Mouse (Mus musculus): Measurements from ENCODE around the gene Rgs9. TPM values are rescaled to one million over a fixed set of nuclear protein-coding genes. Genes with fewer than 3 reads are reported as not detected.
"Not testable (repeated sequence)": the region's sequence is repeated elsewhere in the genome, so short reads cannot be mapped to it uniquely, and the experiment has no call there.

The Rgs9 gene
- total RNA-seq, 2 experiments from 2014 or later, result 30.8 to 65.3 TPM

DNA sequence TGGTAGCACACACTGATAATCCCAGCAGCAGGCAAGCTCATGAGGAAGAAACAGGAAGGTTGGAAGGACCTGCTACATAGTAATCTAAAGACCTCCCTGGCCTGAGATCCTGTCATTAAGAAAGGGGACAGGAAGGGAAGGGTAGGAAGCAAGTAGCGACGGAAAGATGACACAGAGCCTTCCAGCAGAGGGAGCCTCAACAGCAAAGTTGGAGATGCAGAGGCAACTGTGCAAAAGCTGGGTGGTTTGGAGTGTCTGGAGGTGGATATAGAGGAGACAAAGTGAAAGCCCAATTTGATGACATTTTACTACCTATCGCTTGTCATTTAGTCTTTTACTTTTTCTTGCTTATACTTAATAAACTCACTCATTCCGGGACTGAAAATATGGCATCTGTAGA is 19.0 kb upstream of the Rgs9 start:
- intact Hi-C loops (cut with DNase I), result loop anchor here (5.0 to 10.0 kb wide), 3 partner anchors 105 to 548 kb away; partner anchors contain the start of gene Wipi1
- peak; percentile 24 to 35 for DNase-seq (ENCODE audit: low spot score in 2 of 2)

DNA sequence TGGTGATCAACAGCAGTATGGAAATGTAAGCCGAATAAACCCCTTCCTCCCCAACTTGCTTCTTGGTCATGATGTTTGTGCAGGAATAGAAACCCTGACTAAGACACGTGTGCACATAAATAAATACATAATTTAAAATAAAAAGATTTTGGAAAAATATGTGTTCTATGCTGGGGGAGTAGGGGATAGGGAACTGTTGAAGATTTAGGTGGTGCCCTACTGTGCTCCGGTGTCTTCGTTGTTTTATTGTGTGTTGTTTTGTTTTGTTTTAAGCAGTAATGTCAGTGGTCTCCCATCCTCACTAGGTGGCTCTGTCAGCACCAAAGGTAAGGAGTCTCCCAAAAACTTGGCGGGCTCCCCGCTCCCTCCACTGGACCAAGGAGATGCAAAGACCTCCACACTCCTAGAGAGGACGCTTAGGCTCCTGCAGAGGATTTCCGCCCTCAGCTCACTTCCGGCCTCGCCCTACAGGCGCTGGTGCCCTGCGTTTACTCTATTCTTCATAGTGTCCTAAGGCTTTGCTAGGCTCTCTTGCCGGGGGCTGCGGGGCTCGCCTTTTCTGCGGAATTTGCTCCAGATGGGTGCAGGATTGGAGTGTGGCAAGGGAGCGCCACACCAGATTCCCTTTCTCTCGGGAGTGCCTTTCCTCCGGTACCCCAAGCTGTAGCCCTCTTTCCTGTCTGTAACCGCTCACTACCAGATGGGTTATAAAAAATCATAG is 14.1 kb upstream of the Rgs9 start:
- intact Hi-C loops (cut with DNase I), result loop anchor here (10.0 kb wide), 2 partner anchors 303 to 553 kb away; partner anchors contain the start of gene Wipi1
- peak; percentile 78 to 80 for DNase-seq (ENCODE audit: low spot score in 2 of 2)

DNA sequence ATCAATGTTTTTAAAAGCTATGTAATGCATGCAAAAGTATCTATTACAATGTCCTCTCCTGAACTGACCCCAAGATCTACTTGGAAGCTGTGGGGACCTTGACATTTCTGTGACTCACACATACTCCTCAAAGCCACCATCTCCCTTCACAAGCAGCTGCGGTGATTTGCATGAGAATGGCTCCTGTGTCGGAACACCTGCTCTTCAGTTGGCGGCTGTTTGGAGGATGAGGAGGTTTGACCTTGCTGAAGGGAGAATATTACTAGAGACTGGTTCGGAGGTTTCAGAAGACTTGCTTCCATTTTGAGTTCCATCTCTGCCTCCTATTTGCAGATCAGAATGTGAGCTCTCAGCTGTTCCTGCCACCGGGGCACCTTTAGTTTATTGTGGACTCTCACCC is 7.8 kb upstream of the Rgs9 start:
- DNase-seq (ENCODE audit: low spot score in 2 of 2), result no peak
- intact Hi-C loops (cut with DNase I), result no loop called here

DNA sequence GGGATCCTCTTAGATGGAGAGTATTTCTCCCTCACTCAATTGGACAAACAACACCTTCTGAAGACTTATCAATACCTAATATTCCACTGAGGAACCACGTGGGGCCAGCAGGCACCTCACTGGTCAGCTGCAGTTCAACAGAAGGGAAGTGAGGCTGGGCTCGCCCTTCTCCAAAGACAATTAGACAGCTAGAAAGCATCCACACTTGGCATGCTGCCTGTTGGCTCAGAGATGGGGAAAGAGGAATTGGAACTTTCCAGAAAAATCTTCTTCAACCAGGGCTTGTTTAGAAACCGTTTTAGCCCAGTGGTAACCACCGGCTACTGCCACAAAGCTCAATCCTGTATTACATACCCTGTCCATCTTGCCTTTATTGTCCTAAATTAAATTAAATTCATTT is 4.4 kb upstream of the Rgs9 start:
- intact Hi-C loops (cut with DNase I), result no loop called here
- DNase-seq (ENCODE audit: low spot score in 2 of 2), result no peak

DNA sequence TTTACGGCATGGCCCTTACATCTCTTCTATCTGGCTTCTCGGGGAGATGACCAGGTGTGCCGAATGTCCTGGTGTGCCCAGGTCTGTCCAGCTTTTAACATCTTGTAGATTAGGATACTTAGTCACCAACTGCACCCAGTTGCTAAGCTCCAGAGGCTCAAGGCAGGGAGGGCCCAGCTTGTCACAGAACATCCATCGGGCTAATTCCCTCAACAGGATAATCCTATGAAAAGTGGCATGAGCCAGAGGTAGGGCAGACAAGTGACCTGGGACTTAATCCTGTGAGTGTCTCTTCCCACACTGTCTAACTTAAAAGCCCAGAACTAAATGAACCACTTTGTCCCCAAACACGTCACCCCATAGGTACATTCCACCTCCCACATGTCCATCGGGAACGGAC is 898 bp downstream of the Rgs9 start:
- intact Hi-C loops (cut with DNase I), result loop anchor here (5.0 kb wide), 1 partner anchor 35 kb away; no protein-coding TSS in a partner anchor
- no peak for DNase-seq (ENCODE audit: low spot score in 2 of 2)

DNA sequence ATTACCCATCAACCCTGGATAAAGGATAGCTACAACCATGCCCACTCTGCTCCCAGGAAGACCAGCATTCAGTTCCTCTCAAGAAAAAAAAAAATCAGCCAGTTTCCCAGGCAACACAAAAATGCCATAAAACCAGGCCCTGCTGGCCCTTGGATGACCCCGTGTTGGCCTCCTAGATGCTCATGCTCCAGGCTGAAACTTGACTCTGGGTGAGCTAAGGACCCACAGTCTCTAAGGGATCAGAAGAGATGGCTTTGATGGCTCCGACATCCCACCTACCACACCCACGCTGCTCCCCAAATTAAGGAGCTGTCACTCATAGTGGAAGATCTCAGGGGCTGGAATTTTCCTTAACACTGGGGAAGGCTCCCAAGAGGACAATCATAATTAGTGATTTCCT is 5.9 kb downstream of the Rgs9 start:
- intact Hi-C loops (cut with DNase I), result no loop called here
- no peak for DNase-seq (ENCODE audit: low spot score in 2 of 2)

DNA sequence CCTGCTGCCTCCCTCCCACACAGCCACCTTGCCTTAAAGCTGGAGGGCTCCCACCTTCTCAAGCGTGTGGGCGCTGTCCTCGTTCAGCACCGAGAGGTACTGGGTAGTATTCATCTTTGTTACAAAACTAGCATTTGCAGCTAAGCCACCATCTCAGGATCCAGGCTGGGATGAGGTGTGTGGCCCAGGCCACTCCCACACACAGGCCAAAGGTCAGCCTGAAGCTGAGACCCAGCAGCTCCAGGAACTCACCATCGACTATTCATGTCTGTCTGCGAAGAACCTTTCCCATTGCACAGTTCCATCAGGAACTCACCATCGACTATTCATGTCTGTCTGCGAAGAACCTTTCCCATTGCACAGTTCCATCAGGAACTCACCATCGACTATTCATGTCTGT is 8.6 kb downstream of the Rgs9 start:
- intact Hi-C loops (cut with DNase I); DNase-seq (ENCODE audit: low spot score in 2 of 2): not testable (repeated sequence)

DNA sequence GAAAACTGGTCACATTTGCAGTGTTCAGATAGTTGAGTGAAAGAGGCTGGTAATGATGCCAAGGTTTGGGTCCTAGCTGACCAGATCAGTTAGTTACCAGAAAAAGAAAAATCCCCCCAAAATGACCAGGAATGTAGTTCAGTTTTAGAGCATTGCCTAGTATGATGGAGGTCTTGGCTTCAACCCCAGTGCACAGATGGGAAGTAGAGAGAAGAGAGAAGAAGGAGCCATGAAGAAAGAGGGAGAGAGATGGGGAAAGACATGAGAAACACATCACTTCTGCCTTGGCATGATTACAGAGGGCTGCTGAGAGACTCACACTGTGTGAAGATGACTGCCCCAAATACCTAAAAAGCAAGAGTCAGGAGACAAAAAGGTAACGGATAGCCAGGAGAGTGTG is 13.1 kb downstream of the Rgs9 start:
- no peak for DNase-seq (ENCODE audit: low spot score in 2 of 2)
- intact Hi-C loops (cut with DNase I), result no loop called here

DNA sequence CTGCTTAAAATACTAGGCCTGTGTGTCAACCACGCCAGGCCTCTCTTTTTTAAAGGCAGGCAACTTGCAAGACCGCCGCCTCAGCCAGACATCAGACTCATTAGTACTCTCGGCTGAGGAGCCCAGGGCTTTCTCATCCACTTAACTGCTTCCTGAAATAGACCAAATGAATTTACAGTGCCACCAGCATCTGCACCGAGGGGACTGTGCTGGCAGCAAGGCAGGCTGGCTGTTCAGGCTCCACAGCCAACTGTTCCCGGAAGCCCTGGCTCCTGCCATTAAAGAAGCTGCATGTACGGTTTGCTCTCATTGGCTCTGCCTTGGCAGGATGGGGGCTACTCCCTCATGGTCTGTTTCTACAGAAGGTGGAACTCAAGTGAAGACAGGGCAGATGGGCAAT is 19.7 kb downstream of the Rgs9 start:
- DNase-seq (ENCODE audit: low spot score in 2 of 2), result no peak
- intact Hi-C loops (cut with DNase I), result no loop called here

DNA sequence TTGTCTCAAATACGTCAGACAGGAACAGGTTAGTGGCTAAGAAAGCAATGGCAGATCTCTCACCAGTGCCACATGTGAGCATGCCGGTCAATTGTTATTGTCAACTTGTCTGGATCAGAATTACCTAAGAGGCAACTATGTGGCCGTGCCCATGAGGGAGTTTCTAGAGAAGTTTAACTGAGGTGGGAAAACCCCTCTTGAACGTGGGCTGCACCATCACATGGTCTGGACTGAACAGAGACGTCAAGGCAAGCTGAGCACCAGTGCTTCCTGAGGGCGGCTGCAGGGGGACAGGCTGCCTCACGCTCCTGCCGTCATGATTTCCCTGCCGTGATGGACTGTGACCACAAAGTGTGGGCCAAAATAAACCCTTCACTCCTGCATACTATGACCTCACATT is 26.5 kb downstream of the Rgs9 start:
- no peak for DNase-seq (ENCODE audit: low spot score in 2 of 2)
- intact Hi-C loops (cut with DNase I), result no loop called here

DNA sequence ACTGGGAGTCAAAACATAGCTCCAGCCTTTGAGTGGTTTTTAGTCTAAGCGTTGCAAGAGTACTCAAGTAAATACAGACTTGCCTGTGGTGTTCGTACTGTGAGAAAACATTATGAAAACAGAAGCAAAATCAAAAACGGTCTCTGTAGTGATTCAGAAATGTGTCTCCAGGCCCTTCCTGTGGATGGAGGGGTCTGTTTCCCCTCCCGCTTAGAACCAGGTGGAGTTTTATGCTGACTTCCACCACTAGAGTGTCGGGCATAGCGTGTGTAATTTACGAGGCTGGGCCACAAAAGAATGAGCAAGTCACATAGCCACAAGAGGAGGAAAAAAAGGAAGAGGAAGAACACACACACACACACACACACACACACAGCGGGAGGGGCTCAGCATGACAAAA is 27.6 kb downstream of the Rgs9 start:
- intact Hi-C loops (cut with DNase I), result no loop called here
- no peak for DNase-seq (ENCODE audit: low spot score in 2 of 2)

DNA sequence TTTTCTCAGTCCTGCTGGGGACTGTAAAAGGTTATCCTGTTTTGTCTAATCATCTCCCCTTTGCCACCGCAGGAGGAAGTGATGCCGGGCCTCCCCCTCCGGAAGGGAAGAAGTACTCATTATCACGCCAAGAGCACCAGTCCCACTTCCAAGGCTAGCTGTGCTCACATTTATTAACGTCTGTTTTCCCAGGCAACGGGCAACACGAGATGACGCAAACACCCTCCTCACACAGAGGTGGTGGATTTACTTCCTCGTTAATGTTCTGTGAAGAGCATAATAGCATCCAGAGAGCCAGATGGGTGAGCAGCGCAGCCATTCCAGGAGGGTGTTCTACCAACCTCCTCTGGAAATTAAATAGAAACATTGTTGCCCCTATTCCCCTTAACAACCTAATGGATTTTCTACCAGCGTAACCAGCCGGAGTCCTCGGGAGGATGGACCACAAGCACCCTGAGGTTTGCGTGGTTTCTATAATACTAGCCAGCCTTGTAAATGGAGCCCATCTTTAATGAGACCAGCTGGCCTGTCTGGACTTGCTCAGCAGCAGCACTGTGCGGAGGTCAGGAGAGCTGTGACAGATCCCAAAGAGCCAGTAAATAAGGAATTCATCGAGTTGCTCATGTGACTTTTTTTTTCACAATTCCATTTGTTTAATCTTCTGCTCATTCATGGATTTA is 28.1 kb downstream of the Rgs9 start:
- no peak for DNase-seq (ENCODE audit: low spot score in 2 of 2)
- intact Hi-C loops (cut with DNase I), result no loop called here

DNA sequence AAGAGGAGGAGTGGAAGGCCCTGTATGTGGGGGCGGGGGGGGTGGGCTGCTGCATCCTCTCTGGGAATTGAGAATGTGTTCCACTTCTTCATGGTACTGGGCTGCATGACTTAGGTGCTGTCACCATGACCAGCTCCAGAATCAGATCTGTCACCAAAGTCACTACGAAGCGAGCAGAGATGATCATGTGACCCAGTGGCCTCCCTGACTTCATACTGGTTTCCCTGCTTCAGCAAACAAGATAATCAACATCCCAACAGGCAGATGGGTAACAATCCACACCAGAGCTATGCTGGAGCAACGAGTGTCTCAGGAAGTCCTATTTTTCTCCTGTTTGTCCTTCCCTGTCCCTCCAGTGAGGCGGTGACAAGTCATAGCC is 28.7 kb downstream of the Rgs9 start:
- DNase-seq (ENCODE audit: low spot score in 2 of 2), result no peak
- intact Hi-C loops (cut with DNase I), result no loop called here

DNA sequence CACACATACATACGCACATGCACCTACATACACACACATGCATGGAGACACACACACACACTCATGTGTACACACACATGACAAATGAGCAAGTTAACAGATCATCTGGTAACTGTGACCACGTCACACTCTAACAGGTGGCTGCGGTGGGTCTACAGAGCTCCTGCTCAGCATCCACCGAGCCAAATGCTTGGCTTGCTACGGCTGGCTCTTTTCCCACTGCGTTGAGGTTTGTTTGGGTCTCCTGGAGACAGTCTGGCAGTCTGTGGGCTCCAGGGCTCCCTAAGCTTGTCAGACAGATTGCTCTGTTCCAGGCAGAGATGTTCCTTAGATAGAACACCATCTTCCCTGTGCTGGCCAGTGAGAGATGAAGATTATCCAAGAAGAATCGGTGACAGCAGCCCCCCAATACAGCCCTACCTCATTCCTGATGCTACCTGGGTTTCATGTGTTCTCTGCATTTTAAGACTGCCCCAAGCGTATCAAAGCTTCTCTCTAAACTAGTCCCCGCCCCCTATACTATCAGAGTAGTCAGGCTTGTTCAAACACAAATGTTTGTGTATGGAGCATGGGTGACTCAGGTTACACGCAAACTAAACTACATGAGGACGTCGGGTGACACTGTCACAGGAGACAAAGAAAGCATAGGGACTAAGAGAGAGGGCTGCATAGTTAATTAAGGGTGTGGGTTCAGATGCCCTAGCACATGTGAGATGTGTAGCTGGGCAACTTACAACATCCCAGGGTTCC is 31.6 kb downstream of the Rgs9 start:
- intact Hi-C loops (cut with DNase I), result no loop called here

DNA sequence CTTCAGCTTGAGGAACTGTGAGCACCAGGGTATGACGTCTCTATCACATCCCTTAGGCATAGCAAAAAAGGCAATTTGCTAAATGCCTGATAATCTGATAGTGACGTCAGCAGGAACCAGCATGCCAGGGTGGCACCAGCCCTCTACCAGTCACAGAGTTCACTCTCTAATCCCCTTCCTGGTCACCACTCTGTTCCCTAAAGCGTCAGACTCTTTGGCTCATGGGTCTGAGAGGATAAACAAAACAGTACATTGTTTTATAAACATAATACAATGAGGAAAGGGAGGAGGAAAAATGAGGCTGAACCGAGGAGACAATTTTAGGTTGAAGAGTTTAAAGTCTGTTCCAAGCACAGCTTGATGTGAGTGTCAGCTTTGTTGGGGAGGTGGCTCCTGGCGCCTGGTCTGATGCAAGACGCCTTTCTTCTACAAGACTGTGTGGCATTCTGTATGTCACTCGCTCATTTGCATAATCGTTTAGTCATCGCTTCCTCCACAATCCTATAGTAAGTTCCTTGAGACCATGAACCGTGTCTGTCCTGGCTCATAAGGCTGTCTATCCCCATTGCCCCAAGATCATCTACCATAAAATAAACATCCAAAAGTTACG is 33.7 kb downstream of the Rgs9 start:
- intact Hi-C loops (cut with DNase I), result loop anchor here (5.0 kb wide), 1 partner anchor 33 kb away; the partner anchor contains the start of gene Rgs9
- DNase-seq (ENCODE audit: low spot score in 2 of 2), result peak in 1 of 2 experiments; percentile 36

More for the DNA sequence above, 31.6 kb downstream of the Rgs9 start:
- DNase-seq (ENCODE audit: low spot score in 2 of 2), result peak; percentile 40 to 43

DNA sequence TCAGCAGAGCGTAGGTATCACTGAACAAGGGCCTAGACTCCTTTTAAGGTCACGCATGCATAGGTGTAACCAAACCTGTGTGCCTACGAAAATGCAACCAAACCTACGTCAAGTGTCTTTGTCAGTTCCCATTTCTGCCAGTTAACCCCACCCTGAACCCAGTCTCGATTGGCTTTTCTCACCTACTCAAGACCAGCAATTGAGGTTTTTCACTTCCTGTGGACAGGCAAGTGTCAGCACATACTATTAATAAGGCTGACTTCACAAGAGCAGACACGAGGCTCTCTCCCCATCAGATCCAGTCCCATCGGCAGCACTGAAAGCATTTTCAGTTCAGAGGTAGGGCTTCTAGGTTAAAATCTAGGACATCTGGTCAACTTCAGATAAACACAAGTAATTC is 37.4 kb downstream of the Rgs9 start:
- intact Hi-C loops (cut with DNase I), result loop anchor here (5.0 kb wide), 1 partner anchor 37 kb away; the partner anchor contains the start of gene Rgs9
- DNase-seq (ENCODE audit: low spot score in 2 of 2), result no peak

DNA sequence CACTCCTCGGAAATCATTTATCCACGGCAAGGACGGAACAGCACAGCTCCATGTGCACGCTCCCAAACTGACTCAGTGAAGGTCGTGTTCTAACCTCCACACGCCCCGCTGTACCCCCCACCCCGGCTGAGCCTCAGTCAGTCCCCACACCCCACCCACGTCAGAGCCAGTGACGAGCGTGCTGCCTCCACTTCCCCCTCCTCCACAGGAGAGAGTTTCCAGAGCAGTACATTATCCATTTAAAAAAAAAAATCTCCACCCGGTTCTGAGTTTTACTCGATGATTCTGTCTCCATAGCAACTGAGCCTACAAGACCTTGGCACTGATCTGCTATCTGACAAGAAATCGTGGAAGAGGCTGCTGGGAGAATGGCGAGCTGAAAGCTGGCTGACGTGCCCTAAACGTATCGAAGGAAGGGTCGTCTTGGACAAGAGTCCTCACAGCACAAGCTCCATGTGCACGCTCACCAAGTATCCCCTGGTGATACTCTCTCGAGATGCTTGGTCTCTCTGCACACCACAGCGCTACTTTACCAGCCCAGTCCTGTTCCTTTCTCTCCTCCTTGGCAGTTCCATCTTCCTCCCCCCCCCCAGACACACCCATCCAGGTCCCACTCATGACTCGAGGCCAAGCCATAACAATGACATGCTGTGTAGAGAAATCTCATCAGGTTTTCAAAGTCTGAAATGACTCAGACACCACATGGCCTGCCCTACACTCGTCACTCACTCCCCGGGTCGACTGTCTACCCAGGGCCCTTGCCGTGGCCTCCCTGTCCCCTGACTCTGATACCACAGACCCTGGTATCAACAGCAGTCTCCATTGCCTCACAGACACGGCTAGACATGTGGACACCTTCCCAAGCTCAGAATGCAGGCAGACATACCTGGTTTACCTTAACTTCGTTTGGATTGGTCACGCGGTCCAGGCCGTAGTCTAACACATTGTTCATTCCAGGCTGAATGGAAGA is 38.7 kb downstream of the Rgs9 start:
- peak; percentile 35 to 42 for DNase-seq (ENCODE audit: low spot score in 2 of 2)
- intact Hi-C loops (cut with DNase I), result no loop called here

DNA sequence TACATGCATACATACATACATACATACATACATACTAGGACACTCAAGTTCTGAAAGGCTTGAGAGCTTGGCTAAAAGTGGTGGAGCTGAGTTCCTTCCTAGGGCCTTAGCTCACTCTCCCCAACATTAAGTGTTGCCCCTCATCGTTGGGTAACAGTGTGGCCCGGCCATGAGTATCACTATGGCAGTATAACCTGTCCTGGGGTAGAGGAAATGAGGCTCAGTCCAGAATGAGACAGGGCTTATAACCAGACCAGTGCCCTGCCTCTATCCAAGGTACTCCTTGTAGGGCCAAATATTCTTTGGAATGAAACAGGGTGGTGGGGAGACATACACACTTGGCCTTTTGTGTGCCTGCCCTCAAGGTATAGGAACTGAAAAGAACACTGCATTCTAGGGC is 40.1 kb downstream of the Rgs9 start:
- intact Hi-C loops (cut with DNase I), result no loop called here

DNA sequence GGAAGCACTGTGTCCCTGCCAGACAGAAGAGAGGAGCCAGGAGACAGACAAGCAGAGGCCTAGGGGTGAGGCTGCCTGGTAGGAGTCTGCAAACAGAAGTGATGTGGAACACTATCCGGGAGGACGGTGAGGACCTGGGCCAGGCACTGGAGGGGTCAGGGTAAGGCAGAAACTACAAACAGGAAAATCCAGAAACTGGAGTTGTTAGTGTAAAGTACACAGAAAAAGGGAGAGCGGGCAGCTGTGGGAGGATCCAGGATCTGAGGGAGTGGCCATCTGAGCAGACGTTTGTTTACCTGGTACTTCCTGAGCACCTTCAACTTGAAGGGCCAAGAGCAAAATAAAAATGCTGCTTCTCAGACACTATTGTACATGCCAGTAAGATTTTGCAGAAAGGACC is 42.9 kb downstream of the Rgs9 start:
- no peak for DNase-seq (ENCODE audit: low spot score in 2 of 2)
- intact Hi-C loops (cut with DNase I), result no loop called here

More for the DNA sequence above, 40.1 kb downstream of the Rgs9 start:
- DNase-seq (ENCODE audit: low spot score in 2 of 2), result no peak
